Mouse (Mus musculus) cortical plate, adult 2 months (tissue): ENCODE measurements around the gene Pth2r. TPM values are rescaled to one million over a fixed set of nuclear protein-coding genes. Genes with fewer than 3 reads are reported as not detected.
A peak's percentile ranks its signal among the peaks of the same experiment; 100 is the strongest.

Experiments
- H3K27ac ChIP-seq: fragments of 200-500 bp; 2 replicates; pipeline ENCODE4 v1.5.1; 2012; ENCODE audit warnings: low read length, control low read depth, inconsistent platforms; ENCODE audit not compliant: insufficient read depth
- H3K4me1 ChIP-seq: fragments of 200-500 bp; 2 replicates; pipeline ENCODE4 v1.6.1; 2011; ENCODE audit warnings: low read length; ENCODE audit not compliant: control insufficient read depth, insufficient read depth
- H3K4me3 ChIP-seq: fragments of 200-500 bp; 2 replicates; pipeline ENCODE4 v1.5.1; 2011; ENCODE audit warnings: mild to moderate bottlenecking, low read length, control low read depth; ENCODE audit not compliant: insufficient read depth
- CTCF ChIP-seq: fragments of 200-500 bp; IDR thresholded peaks from 2 replicates; pipeline ENCODE4 v1.5.1; 2011; ENCODE audit warnings: mild to moderate bottlenecking, control low read depth, low read length; ENCODE audit not compliant: insufficient read depth; ENCODE audit errors: extremely low read depth
- POLR2A ChIP-seq: fragments of 200-500 bp; IDR thresholded peaks from 2 replicates; pipeline ENCODE4 v1.6.1; 2011; ENCODE audit warnings: mild to moderate bottlenecking, low read length, control low read depth; ENCODE audit not compliant: insufficient read depth; ENCODE audit errors: extremely low read depth
- polyA plus RNA-seq: library from polyadenylated mRNA; depleted of rRNA; stranded (reverse); fragments of >200 nt; gene quantifications from 2 replicates; pipeline ENCODE4 v1.2.3, GENCODE M21; 2012; rRNA removed

Gene Pth2r
- polyA plus RNA-seq, 1 experiment = 1.1 TPM

- no peak overlapping the region for H3K27ac ChIP-seq
- TF ChIP-seq POLR2A = no peak
- TF ChIP-seq CTCF = no peak
- no peak overlapping the region for H3K4me3 ChIP-seq
- H3K4me1 ChIP-seq = no peaks in the 10 kb centered on the region
Observed at GRCm38 (mm10) chr1:65315022-65315407, 33.2 kb downstream of the Pth2r start.

DNA sequence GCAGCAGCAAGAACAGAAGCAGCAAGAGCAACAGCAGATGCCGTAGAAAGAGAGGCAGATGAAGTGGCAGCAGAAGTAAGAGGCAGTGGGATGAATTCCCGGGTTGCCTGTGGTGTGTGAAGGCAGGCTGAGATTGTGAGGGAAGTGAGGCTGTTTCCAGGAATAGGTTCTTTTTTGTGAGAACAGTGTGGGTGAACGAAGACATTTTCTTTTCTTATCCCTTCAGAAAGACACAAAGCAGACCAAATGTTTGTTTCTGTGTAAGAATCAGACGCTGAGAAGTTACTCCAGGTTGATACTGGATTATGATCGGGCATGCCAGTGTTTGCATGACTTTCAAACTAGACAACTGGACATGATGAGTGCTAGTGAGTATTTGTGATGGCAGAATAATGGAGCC lies 52.2 kb downstream of the Pth2r start:
- H3K27ac ChIP-seq = peak overlapping the region; percentile 66; the same call in 1 of the 2 replicates
- H3K4me1 ChIP-seq = peaks cover 2% of the 10 kb centered on the region
- TF ChIP-seq CTCF = no peak
- TF ChIP-seq POLR2A = 0 out of 2 replicates have a peak, but pooled peaks have one; percentile 8
- H3K4me3 ChIP-seq = no peak overlapping the region

GRCm38 (mm10) chr1:65337768-65338167 lies 55.9 kb downstream of the Pth2r start:
- Histone ChIP-seq H3K4me3 (no peak overlapping the region), H3K4me1 (peaks cover 2% of the 10 kb centered on the region), H3K27ac (no peak overlapping the region)
- no peak for TF ChIP-seq CTCF
- no peak for TF ChIP-seq POLR2A

DNA sequence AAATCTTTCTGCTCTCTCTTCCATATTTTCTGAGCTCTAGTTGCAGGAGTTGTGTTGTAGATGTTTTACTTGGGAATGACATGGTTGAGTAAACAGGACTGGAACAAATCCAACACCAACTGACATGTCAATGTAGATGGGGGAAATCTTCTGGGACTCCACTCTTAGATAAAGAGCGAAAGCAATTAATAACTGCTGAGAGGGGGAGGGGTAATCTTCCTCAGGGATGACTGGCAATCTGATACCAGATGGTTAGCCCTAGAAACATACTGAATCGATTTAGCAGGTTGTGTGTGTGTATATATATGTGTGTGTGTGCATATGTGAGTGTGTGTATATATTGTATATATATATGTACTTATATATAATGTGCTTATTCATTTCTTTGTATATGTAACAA lies 58.4 kb downstream of the Pth2r start:
- no peak overlapping the region for H3K27ac ChIP-seq
- no peaks in the 10 kb centered on the region; the same call in 1 of the 2 replicates for H3K4me1 ChIP-seq
- TF ChIP-seq CTCF = no peak
- TF ChIP-seq POLR2A = no peak
- H3K4me3 ChIP-seq = no peak overlapping the region

DNA sequence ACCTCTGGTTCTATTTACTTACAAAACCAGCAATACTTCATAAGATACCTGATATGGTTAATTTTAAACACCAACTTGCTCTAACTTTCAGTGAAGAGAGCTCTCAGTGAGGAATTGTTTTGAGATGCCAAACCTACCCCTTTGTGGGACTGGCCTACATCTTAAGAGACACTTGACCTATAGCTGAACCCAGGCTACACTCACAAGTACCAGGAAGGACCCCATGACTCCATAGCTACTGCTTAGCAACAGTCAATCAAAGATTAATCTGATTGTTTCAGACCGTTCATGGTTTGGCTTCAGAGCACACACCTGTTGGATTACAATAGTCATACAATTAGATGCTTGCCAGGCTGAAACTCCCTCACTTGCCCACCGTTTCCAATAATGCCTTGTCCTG lies 71.1 kb downstream of the Pth2r start:
- Histone ChIP-seq H3K4me3 (no peak overlapping the region), H3K4me1 (no peaks in the 10 kb centered on the region), H3K27ac (no peak overlapping the region)
- no peak for TF ChIP-seq POLR2A
- TF ChIP-seq CTCF = no peak

DNA sequence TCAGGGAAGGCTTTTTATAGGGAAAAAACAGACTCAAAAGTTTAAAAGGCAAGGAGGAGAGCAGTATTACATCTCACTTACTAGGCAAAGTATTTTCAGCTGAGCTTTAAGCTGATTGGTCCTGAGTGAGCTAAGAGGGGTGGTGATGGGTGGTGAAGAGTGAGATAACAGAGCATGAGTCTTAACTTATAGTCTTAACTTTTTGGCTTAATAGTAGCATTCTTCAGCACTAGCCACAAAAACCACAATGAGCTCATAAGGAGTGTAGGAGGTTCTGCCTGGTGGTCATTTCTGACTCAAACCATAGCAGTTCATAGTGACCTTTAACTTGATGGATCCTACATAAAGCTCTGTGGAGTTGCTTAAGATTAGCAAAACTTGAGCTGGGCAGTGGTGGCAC lies 72.3 kb downstream of the Pth2r start:
- Histone ChIP-seq H3K27ac (no peak overlapping the region), H3K4me1 (no peaks in the 10 kb centered on the region), H3K4me3 (no peak overlapping the region)
- TF ChIP-seq POLR2A = no peak
- no peak for TF ChIP-seq CTCF

DNA sequence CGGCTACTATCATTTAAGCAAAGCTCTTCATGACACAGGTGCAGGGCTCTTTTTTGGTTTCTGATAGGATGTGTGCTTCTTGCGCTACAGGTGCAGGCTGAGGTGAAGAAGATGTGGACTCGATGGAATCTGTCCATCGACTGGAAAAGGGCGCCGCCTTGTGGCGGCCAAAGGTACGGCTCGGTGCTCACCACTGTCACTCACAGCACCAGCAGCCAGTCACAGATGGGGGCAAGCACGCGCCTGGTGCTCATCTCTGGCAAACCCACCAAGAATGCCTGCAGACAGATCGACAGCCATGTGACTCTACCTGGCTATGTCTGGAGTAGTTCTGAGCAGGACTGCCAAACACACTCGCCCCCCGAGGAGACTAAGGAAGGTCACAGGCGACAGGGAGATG lies 106.5 kb downstream of the Pth2r start:
- no peak for TF ChIP-seq POLR2A
- TF ChIP-seq CTCF = peak; percentile 36; the same call in 1 of the 2 replicates
- Histone ChIP-seq H3K4me1 (no peaks in the 10 kb centered on the region), H3K27ac (no peak overlapping the region), H3K4me3 (no peak overlapping the region)

GRCm38 (mm10) chr1:65389621-65390020 lies 107.8 kb downstream of the Pth2r start:
- Histone ChIP-seq H3K4me3 (no peak overlapping the region), H3K27ac (no peak overlapping the region), H3K4me1 (no peaks in the 10 kb centered on the region)
- TF ChIP-seq POLR2A (no peak), CTCF (no peak)

DNA sequence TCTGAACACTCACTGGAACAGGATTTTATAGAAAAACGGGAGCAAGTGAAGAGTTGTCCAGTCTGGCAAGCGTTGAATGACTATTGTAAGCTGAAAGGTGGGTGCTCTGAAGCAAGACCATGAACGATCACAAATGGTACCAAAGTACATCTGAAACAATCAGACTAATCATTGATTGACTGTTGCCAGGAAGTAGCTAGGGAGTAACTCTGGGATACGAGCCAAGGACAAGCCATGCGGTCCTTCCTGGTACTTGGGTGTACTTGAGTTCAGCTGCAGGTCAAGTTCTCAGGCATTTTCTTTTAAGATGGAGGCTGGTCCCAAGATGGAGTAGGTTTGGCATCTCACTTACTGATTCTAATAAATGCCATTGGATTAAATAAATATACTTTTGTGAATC lies 125.6 kb downstream of the Pth2r start:
- H3K4me1 ChIP-seq = no peaks in the 10 kb centered on the region
- H3K27ac ChIP-seq = no peak overlapping the region
- no peak overlapping the region for H3K4me3 ChIP-seq
- TF ChIP-seq CTCF = no peak
- no peak for TF ChIP-seq POLR2A

GRCm38 (mm10) chr1:65420909-65421308 lies 139.1 kb downstream of the Pth2r start:
- Histone ChIP-seq H3K27ac (no peak overlapping the region), H3K4me3 (no peak overlapping the region), H3K4me1 (no peaks in the 10 kb centered on the region)
- TF ChIP-seq POLR2A (no peak), CTCF (no peak)

- TF ChIP-seq CTCF = no peak
- TF ChIP-seq POLR2A = no peak
- Histone ChIP-seq H3K4me3 (no peak overlapping the region), H3K4me1 (no peaks in the 10 kb centered on the region), H3K27ac (no peak overlapping the region)
Observed at GRCm38 (mm10) chr1:65422501-65423010, 140.7 kb downstream of the Pth2r start.

Other genes with a start within 250 kb of the Pth2r start
- gene Akr1cl, start 249.3 kb upstream of the Pth2r start, polyA plus RNA-seq = not detected in 2 replicates
- gene Cryge, start 230.9 kb upstream of the Pth2r start, polyA plus RNA-seq = not detected in 2 replicates
- not detected in 2 replicates for gene Crygd, start 218.6 kb upstream of the Pth2r start, polyA plus RNA-seq
- gene Crygc, start 208.4 kb upstream of the Pth2r start, polyA plus RNA-seq = not detected in 2 replicates
- not detected in 2 replicates for gene Crygb, start 199.8 kb upstream of the Pth2r start, polyA plus RNA-seq
- 1.1 and 1.3 TPM in 2 replicates for gene Cryga, start 178.7 kb upstream of the Pth2r start, polyA plus RNA-seq
- gene Gm28845, start 162.5 kb upstream of the Pth2r start, polyA plus RNA-seq = 0.83 and 1.7 TPM in 2 replicates
- gene D630023F18Rik, start 158.8 kb upstream of the Pth2r start, polyA plus RNA-seq = 4.7 and 6.8 TPM in 2 replicates
- 36.7 and 37.6 TPM in 2 replicates for gene Idh1, start 95.6 kb upstream of the Pth2r start, polyA plus RNA-seq
- 13.2 and 13.5 TPM in 2 replicates for gene Pikfyve, start 95.4 kb upstream of the Pth2r start, polyA plus RNA-seq